Mouse (Mus musculus) neural tube, embryonic 15.5 days (tissue): Measurements from ENCODE around the gene Ndufa10. TPM values are rescaled to one million over a fixed set of nuclear protein-coding genes. Genes with fewer than 3 reads are reported as not detected.
A peak's percentile ranks its signal among the peaks of the same experiment; 100 is the strongest.
"Not testable (repeated sequence)": the region's sequence is repeated elsewhere in the genome, so short reads cannot be mapped to it uniquely, and the experiment has no call there.

Experiments used
- ATAC-seq: fragments of 200-750 bp; cut with Nextera tagmentation; 2 replicates; pipeline ENCODE4 v1.8.0; 2017; ENCODE audit warnings: mild to moderate bottlenecking, moderate TSS enrichment, moderate library complexity; ENCODE audit not compliant: low FRiP score
- H3K27ac ChIP-seq: fragments of 300-500 bp; sonication (generic); replicated peaks from 2 replicates; pipeline ENCODE4 v1.5.1; 2015; ENCODE audit warnings: mild to moderate bottlenecking, inconsistent platforms
- H3K27me3 ChIP-seq: fragments of 300-500 bp; sonication (generic); replicated peaks from 2 replicates; pipeline ENCODE4 v1.6.1; 2015; ENCODE audit warnings: inconsistent platforms
- H3K36me3 ChIP-seq: fragments of 300-500 bp; sonication (generic); 2 replicates; pipeline ENCODE4 v1.6.1; 2015; ENCODE audit warnings: inconsistent platforms
- H3K4me1 ChIP-seq: fragments of 300-500 bp; sonication (generic); 2 replicates; pipeline ENCODE4 v1.6.1; 2015; ENCODE audit warnings: inconsistent platforms
- H3K4me2 ChIP-seq: fragments of 300-500 bp; sonication (generic); 2 replicates; pipeline ENCODE4 v1.6.1; 2015; ENCODE audit warnings: inconsistent platforms, mild to moderate bottlenecking, moderate library complexity
- H3K4me3 ChIP-seq: fragments of 300-500 bp; sonication (generic); replicated peaks from 2 replicates; pipeline ENCODE4 v1.5.1; 2015; ENCODE audit warnings: mild to moderate bottlenecking, inconsistent platforms
- H3K9ac ChIP-seq: fragments of 300-500 bp; sonication (generic); replicated peaks from 2 replicates; pipeline ENCODE4 v1.6.1; 2015; ENCODE audit warnings: mild to moderate bottlenecking, inconsistent platforms
- H3K9me3 ChIP-seq: fragments of 300-500 bp; sonication (generic); replicated peaks from 2 replicates; pipeline ENCODE4 v1.6.1; 2016; ENCODE audit warnings: inconsistent platforms
- WGBS: fragments of 180-500 bp; shearing (Covaris S2); methylation state at CpG from one replicate; pipeline ENCODE4 v1.1.7; 2015; ENCODE audit warnings: mixed read lengths; 5-methylcytosine and 5-hydroxymethylcytosine counted together
- polyA plus RNA-seq: library from polyadenylated mRNA; unstranded; fragments of >200 nt; fragmentation: Nextera tagmentation; extraction: Ambion mirVana; gene quantifications from 2 replicates; pipeline ENCODE4 v1.2.1, GENCODE M21; 2015

Ndufa10 gene
- 343 and 359 TPM in 2 replicates for polyA plus RNA-seq

DNA sequence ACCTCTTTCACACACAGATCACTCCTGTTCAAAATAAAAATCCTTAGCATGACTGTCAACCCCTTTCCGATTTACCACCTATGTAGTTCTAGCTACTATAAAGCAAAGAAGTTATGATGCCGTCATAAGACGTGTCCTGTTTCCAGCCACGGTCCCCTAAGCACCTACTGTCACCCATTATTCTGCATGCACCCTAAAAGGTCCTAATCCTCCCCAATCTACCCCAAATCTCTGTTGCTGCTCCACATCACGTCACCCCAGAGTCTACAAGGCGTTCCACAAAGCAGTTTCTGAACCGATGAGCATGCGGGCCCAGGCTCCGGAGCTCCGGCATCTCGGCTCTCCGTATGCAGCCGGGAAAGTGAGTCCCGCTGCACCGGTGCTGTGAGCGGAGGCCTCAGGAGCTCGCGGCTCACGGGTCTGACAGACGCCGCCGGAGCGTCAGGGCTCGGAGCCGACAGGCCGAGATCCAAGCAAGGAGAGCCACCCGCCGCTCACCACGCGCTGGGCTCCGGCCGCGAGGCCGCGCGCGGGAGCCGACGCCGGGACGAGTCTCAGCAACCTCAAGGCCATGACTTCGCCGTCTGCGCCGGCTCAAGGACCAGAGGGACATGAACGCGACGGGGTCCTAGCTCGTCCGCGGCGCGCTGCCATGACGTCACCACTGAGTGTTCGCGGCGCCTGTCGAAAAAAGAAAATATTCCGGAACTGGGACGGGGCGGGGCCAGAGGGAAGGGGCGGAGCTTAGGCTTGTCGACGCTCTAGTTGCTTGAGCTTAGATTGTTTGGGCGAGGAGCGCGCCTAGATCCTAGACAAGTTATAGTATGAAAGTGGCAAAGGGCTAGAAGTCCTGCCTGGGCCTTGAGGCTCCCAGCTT, at the start of gene Ndufa10:
Gene Ndufa10, minus strand, starts transcription at position 696 of the 877 bp plus-strand sequence.
- peak; percentile 93 for ATAC-seq

DNA sequence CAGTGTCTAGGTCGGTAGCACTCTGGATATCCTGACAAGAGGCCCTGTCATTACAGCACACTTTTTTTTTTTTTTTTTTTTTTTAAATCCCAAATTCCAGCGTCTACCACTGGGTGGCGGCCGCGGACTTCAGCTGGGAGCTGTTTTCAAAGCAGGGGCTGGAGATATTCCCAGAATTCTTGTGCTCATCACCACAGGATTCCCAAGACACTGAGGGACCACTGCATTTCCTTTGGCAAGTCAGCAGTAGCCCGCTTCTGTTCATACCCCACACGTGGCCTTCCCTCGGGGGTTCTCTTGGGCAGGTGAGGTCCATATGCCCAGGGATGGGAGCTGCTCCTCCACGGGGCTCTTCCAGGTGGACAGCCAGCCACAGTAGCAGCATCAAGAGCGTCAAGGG, 47.7 kb upstream of the Ndufa10 start:
- WGBS = 19% methylated on average over 10 of the region's 10 CpGs
- H3K9ac ChIP-seq = no peak overlapping the region
- no peak overlapping the region for H3K4me3 ChIP-seq
- no peaks in the 10 kb centered on the region; the same call in 1 of the 2 replicates for H3K27me3 ChIP-seq
- no peaks in the 10 kb centered on the region for H3K36me3 ChIP-seq
- H3K27ac ChIP-seq = no peak overlapping the region
- H3K4me2 ChIP-seq = peak overlapping the region; percentile 45
- H3K4me1 ChIP-seq = 0 out of 2 replicates have a peak, but pooled peaks cover 2% of the 10 kb centered on the region
- ATAC-seq = peak; percentile 38; the same call in 1 of the 2 replicates
- H3K9me3 ChIP-seq = no peaks in the 10 kb centered on the region

More for the DNA sequence above, at the start of gene Ndufa10:
- H3K9ac ChIP-seq = peak within 1 kb of the TSS; percentile 96
- under 1% methylated on average over 67 of the region's 67 CpGs for WGBS
- peaks cover 17% of the 10 kb centered on the region for H3K4me1 ChIP-seq
- H3K9me3 ChIP-seq = no peaks in the 10 kb centered on the region
- H3K27ac ChIP-seq = peak within 1 kb of the TSS; percentile 84
- peak within 1 kb of the TSS; percentile 90 for H3K4me3 ChIP-seq
- H3K36me3 ChIP-seq = peaks cover 28% of the 10 kb centered on the region
- peak within 1 kb of the TSS; percentile 81 for H3K4me2 ChIP-seq
- H3K27me3 ChIP-seq = peaks cover 9% of the 10 kb centered on the region

DNA sequence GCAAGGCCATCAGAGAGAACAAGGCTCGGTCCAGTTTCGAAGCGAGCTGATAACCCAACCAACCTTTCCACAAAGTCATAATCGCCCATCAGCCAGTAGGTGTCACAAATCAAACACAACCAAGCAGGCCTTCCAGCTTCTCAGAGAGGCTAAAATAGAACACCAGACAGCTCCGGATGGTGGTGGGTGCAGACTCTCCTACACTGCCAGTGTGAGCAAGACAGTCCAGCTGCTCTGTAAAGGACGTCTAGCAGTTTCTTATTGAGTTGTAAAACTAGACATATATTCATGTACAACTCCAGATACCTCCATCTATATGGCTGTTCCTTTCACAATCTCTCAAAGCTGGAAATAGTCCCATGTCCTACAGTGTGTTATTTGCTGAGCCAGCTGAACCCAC, 45.4 kb upstream of the Ndufa10 start:
- H3K4me2 ChIP-seq = no peak overlapping the region
- H3K27me3 ChIP-seq = no peaks in the 10 kb centered on the region; the same call in 1 of the 2 replicates
- WGBS = 87% methylated on average over 6 of the region's 6 CpGs
- no peak overlapping the region for H3K4me3 ChIP-seq
- H3K4me1 ChIP-seq = 0 out of 2 replicates have a peak, but pooled peaks cover 2% of the 10 kb centered on the region
- H3K36me3 ChIP-seq = no peaks in the 10 kb centered on the region
- ATAC-seq = no peak
- no peaks in the 10 kb centered on the region for H3K9me3 ChIP-seq
- H3K27ac ChIP-seq = no peak overlapping the region
- no peak overlapping the region for H3K9ac ChIP-seq

DNA sequence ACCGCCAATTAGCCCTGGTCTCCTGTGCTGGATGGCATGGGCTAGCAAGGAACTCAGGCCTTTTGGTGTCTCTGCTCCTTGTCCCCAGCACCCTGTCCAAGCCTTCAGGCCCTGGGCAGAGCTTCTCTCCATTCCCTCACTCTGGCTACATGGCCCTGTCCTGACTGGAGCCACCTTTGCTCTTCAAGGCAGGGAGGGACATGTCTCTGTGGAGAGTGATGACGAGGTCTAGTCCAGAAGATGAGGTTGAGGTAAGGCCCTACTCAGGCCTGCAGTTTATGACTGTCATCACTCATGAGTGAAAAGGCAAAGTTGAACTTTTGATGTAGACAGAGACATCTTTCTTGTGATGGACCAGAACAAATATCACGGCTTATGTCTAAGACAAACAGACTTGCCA, 44.9 kb upstream of the Ndufa10 start, which contains the start of gene Olfr1414:
Gene Olfr1414, minus strand, starts transcription at position 101 of the 400 bp plus-strand sequence.
- ATAC-seq = no peak
- Histone ChIP-seq H3K27ac (no peak within 1 kb of the TSS), H3K27me3 (no peaks in the 10 kb centered on the region; the same call in 1 of the 2 replicates), H3K4me1 (0 out of 2 replicates have a peak, but pooled peaks cover 2% of the 10 kb centered on the region), H3K9ac (no peak within 1 kb of the TSS), H3K4me3 (no peak within 1 kb of the TSS), H3K4me2 (no peak within 1 kb of the TSS), H3K36me3 (no peaks in the 10 kb centered on the region), H3K9me3 (no peaks in the 10 kb centered on the region)
- 90% methylated on average over 3 of the region's 3 CpGs for WGBS

DNA sequence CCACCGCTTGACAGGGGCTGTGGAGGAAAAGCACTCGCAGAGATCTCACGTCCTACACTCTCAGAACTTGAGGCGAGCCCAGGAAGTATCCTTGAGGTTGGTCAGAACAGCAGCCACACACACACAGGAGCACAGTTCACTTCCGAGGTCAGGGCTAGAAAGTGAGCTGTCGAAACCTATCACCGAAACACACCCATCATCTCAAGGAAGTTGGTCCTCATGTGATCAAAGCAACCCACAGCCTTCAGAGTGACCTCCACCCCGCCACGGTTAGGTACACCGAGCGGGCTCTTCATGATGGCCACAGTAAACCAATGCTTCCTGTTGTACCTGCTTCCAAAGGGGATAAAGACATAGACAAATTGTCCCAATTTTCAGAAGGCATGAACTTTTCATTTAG, 41.7 kb upstream of the Ndufa10 start:
- no peaks in the 10 kb centered on the region; the same call in 1 of the 2 replicates for H3K27me3 ChIP-seq
- no peak overlapping the region for H3K27ac ChIP-seq
- H3K9ac ChIP-seq = no peak overlapping the region
- H3K4me2 ChIP-seq = no peak overlapping the region
- WGBS = 88% methylated on average over 11 of the region's 11 CpGs
- no peak for ATAC-seq
- H3K36me3 ChIP-seq = no peaks in the 10 kb centered on the region
- H3K9me3 ChIP-seq = no peaks in the 10 kb centered on the region
- H3K4me1 ChIP-seq = no peaks in the 10 kb centered on the region
- H3K4me3 ChIP-seq = no peak overlapping the region

DNA sequence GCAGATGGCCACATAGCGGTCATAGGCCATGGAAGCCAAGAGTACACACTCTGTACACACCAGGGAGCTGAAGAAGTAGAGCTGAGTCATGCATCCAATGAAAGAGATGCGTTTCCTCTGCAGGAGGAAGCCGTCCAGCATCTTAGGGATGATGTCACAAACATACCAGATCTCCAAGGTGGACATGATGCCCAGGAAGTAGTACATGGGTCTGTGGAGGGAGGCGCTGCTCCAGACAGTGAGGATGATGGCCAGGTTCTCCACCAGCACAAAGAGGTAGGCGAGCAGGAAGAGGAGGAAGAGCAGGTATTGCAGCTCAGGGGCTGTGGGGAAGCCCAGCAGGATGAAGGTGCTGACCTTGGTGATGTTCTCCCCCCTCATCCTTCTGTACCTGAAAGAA, 38.0 kb upstream of the Ndufa10 start:
- not testable (repeated sequence) for H3K27ac ChIP-seq, H3K4me3 ChIP-seq, H3K27me3 ChIP-seq, ATAC-seq, H3K9me3 ChIP-seq, H3K4me2 ChIP-seq, H3K36me3 ChIP-seq, H3K4me1 ChIP-seq, H3K9ac ChIP-seq
- WGBS = 95% methylated on average over 5 of the region's 5 CpGs

DNA sequence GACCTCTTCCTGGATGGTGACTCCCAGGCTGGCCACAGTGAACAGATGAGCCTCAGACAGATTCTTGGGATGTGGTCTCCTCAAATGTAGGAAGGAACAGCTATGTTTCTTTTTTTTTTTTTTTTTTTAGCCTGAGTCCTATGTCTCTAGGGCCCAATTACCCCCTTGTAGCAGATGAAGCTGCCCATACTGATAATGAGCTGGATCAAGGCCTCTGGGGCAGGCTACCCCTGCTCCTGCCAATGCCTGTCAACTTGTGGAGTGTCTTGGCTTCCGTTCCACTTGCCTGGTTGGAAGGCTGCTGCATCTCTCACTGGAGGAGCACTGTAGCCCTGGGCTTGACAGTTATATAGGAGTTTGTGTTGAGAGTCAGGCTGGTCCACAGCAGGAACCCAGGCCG, 22.3 kb upstream of the Ndufa10 start, which contains the start of gene Olfr1415:
Gene Olfr1415, minus strand, starts transcription at position 101 of the 400 bp plus-strand sequence.
- Histone ChIP-seq H3K27ac (no peak within 1 kb of the TSS), H3K27me3 (peaks cover 3% of the 10 kb centered on the region; the same call in 1 of the 2 replicates), H3K4me1 (no peaks in the 10 kb centered on the region), H3K9ac (no peak within 1 kb of the TSS), H3K36me3 (no peaks in the 10 kb centered on the region), H3K4me3 (no peak within 1 kb of the TSS), H3K4me2 (no peak within 1 kb of the TSS), H3K9me3 (no peaks in the 10 kb centered on the region)
- 80% methylated on average over 2 of the region's 2 CpGs for WGBS
- no peak for ATAC-seq

DNA sequence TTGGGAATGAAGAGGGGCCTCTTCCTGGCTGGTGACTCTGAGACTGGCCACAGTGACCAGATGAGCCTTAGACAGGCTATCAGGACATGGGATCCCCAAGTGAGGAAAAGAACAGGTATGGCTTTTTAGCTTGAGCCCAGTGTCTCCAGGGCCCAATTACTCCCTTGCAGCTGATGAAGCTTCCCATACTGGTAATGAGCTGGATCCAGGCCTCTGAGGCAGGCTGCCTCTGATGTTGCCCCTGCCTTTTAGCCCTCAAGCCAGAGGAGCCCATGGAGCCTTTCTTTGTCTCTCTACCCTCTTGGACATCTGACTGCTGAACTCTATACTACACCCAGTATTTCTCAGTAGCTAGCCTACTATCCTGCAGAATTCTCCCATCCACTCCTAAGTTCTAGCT, 11.4 kb upstream of the Ndufa10 start, which contains the start of gene Olfr1416:
Gene Olfr1416, minus strand, starts transcription at position 101 of the 400 bp plus-strand sequence.
- H3K4me1 ChIP-seq = no peaks in the 10 kb centered on the region
- H3K9ac ChIP-seq = no peak within 1 kb of the TSS
- H3K36me3 ChIP-seq = no peaks in the 10 kb centered on the region
- H3K27me3 ChIP-seq = peaks cover 9% of the 10 kb centered on the region; the same call in 1 of the 2 replicates
- no peaks in the 10 kb centered on the region for H3K9me3 ChIP-seq
- no peak for ATAC-seq
- no peak within 1 kb of the TSS for H3K4me2 ChIP-seq
- no peak within 1 kb of the TSS for H3K4me3 ChIP-seq
- no peak within 1 kb of the TSS for H3K27ac ChIP-seq

DNA sequence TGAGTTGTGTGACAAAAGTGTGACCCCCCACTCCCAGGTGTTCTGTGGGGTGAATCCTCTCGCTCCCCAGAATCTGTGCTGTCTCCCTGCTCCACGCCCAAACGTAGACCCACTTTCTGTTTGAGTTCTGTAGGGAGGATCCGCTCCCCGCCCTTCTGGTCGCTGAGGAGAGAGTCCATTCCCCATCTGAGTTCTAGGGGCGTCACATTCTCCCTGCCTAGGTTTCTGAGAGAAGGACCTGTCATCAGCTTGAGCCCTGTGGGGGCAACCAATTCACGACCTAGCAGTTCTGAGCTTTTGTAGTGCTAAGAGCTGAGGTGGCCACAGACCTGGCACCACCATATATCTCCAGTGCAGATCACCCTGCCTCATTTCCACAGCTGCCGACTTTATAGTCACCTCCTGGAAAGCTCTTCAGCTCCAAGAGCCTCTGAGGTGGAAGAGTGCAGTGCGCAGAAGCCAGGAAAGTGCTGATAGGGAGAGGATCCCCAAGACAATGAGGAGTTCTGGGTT, 462 bp upstream of the Ndufa10 start:
- ATAC-seq = peak; percentile 53
- no peaks in the 10 kb centered on the region for H3K9me3 ChIP-seq
- peak overlapping the region; percentile 90 for H3K4me3 ChIP-seq
- H3K9ac ChIP-seq = peak overlapping the region; percentile 44
- H3K4me2 ChIP-seq = peak overlapping the region; percentile 81
- H3K27ac ChIP-seq = peak overlapping the region; percentile 84
- H3K36me3 ChIP-seq = peaks cover 21% of the 10 kb centered on the region
- H3K4me1 ChIP-seq = peaks cover 17% of the 10 kb centered on the region
- peaks cover 9% of the 10 kb centered on the region for H3K27me3 ChIP-seq
- WGBS = 3% methylated on average over 10 of the region's 10 CpGs

DNA sequence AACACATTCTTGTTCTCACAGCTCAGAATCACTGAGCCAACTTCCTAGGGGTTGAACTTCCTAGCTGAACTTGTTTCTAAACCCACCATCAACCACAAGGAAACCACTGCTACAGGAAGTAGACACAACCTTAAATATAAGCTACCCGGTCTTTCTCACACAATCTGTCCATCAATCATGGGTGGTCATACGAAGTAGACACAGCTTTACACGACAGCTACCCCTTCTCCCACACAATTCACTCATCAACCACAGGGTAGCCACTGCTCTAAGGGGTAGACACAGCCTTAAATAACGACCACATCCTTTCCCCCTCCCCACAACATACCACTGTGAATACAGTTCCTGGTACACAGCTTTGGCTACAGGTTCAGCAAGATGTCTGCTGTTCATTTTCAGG, 4.8 kb downstream of the Ndufa10 start:
- Histone ChIP-seq H3K9ac (no peak overlapping the region), H3K27me3 (no peaks in the 10 kb centered on the region), H3K36me3 (peaks cover 73% of the 10 kb centered on the region), H3K9me3 (no peaks in the 10 kb centered on the region), H3K27ac (no peak overlapping the region), H3K4me3 (no peak overlapping the region), H3K4me1 (peaks cover 12% of the 10 kb centered on the region), H3K4me2 (no peak overlapping the region)
- no peak for ATAC-seq
- WGBS = 92% methylated on average over 4 of the region's 4 CpGs

DNA sequence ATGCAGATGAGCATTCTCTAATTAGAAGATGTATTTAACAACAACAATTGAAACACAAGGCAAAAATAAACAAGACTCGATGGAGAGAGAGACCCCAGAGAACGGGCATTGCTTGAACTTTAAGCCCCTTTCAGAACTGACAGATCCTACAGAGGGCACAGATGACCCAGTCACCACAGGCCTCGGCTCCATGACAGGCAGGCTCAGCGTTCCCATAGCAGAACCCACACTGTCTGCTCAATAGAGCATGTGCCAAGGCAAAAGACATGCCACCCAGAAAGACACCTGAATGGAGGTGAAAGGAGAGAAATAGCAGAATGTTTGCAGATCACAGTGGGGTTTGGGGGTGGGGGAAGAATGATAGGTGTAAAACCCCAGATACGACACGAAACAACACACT, 15.2 kb downstream of the Ndufa10 start:
- H3K9me3 ChIP-seq = no peaks in the 10 kb centered on the region
- peaks cover 78% of the 10 kb centered on the region for H3K36me3 ChIP-seq
- no peak overlapping the region for H3K4me3 ChIP-seq
- ATAC-seq = no peak
- no peak overlapping the region for H3K9ac ChIP-seq
- no peaks in the 10 kb centered on the region for H3K4me1 ChIP-seq
- 92% methylated on average over 6 of the region's 6 CpGs for WGBS
- no peak overlapping the region for H3K27ac ChIP-seq
- no peak overlapping the region for H3K4me2 ChIP-seq
- no peaks in the 10 kb centered on the region for H3K27me3 ChIP-seq

DNA sequence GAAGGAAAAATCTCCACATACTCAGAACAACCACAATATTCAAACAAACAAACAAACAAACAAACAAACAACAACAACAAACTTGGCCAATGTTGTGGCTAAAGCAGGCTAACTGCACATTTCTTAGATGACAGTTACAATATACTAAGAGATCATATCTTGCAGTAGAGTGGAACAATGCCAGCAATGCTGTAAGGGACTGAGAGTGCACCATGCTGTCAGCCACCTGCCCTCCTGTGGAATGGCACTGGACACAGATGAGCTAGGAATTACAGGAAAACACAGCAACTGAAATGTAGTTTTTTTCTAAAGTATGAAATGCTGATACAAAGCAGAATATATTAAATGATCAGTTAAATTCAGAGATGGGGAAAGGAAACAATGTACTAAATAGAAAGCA, 15.9 kb downstream of the Ndufa10 start:
- Histone ChIP-seq H3K9me3 (no peaks in the 10 kb centered on the region), H3K4me3 (no peak overlapping the region), H3K27me3 (no peaks in the 10 kb centered on the region), H3K9ac (no peak overlapping the region), H3K4me2 (no peak overlapping the region), H3K36me3 (peaks cover 78% of the 10 kb centered on the region), H3K27ac (no peak overlapping the region), H3K4me1 (no peaks in the 10 kb centered on the region)
- no peak for ATAC-seq
